Mouse (Mus musculus) retina, postnatal 1 day (tissue): ENCODE results near the gene Gm28048.
A peak's percentile ranks its signal among the peaks of the same experiment; 100 is the strongest.

Experiments used
- DNase-seq: peaks from one replicate; pipeline ENCODE4 v3.0.0-alpha.2; 2012

Gm28048 gene

GRCm38 (mm10) chr11:22989786-22990185, 7.9 kb upstream of the Gm28048 start:
- DNase-seq, result peak; percentile 49

GRCm38 (mm10) chr11:22987357-22987756, 5.5 kb upstream of the Gm28048 start:
- peak; percentile 72 for DNase-seq

GRCm38 (mm10) chr11:22985510-22985909, 3.6 kb upstream of the Gm28048 start:
- no peak for DNase-seq

- DNase-seq, result no peak
These were observed 956 bp upstream of the Gm28048 start for GRCm38 (mm10) chr11:22982846-22983245.

- DNase-seq, result no peak
These were observed 343 bp downstream of the Gm28048 start for GRCm38 (mm10) chr11:22981543-22981950.

- DNase-seq, result no peak
These were observed 849 bp downstream of the Gm28048 start for GRCm38 (mm10) chr11:22981041-22981440.

GRCm38 (mm10) chr11:22979221-22979620, 2.7 kb downstream of the Gm28048 start:
- DNase-seq, result no peak

GRCm38 (mm10) chr11:22978711-22979110, 3.2 kb downstream of the Gm28048 start:
- DNase-seq, result peak; percentile 57

GRCm38 (mm10) chr11:22978215-22978614, 3.7 kb downstream of the Gm28048 start:
- no peak for DNase-seq

GRCm38 (mm10) chr11:22973599-22973998, 8.3 kb downstream of the Gm28048 start:
- peak; percentile 24 for DNase-seq

GRCm38 (mm10) chr11:22972746-22973526, 9.0 kb downstream of the Gm28048 start:
- DNase-seq, result peak; percentile 83

GRCm38 (mm10) chr11:22971835-22972709, 9.8 kb downstream of the Gm28048 start, which contains the start of gene Zrsr1:
Gene Zrsr1 (plus strand): TSS chr11:22972005.
- DNase-seq, result peak; percentile 61

- no peak for DNase-seq
These were observed 11.3 kb downstream of the Gm28048 start for GRCm38 (mm10) chr11:22970546-22970945.

GRCm38 (mm10) chr11:22969486-22969885, 12.4 kb downstream of the Gm28048 start:
- peak; percentile 47 for DNase-seq

- no peak for DNase-seq
These were observed 16.4 kb downstream of the Gm28048 start for GRCm38 (mm10) chr11:22965503-22965902.

- no peak for DNase-seq
These were observed 17.5 kb downstream of the Gm28048 start for GRCm38 (mm10) chr11:22964401-22964800.

- no peak for DNase-seq
These were observed 19.8 kb downstream of the Gm28048 start for GRCm38 (mm10) chr11:22962101-22962500.

GRCm38 (mm10) chr11:22957791-22958374, 24.0 kb downstream of the Gm28048 start:
- no peak for DNase-seq

- no peak for DNase-seq
These were observed 25.1 kb downstream of the Gm28048 start for GRCm38 (mm10) chr11:22956830-22957229.

- DNase-seq, result no peak
These were observed 25.5 kb downstream of the Gm28048 start for GRCm38 (mm10) chr11:22956346-22956745.

- DNase-seq, result no peak
These were observed 29.2 kb downstream of the Gm28048 start for GRCm38 (mm10) chr11:22952668-22953067.

GRCm38 (mm10) chr11:22950131-22950530, 31.8 kb downstream of the Gm28048 start:
- no peak for DNase-seq

GRCm38 (mm10) chr11:22949101-22949500, 32.8 kb downstream of the Gm28048 start:
- no peak for DNase-seq
